Mouse (Mus musculus): ENCODE data around the gene Gm2163. TPM values are rescaled to one million over a fixed set of nuclear protein-coding genes. Genes with fewer than 3 reads are reported as not detected.
"Not testable (repeated sequence)": the region's sequence is repeated elsewhere in the genome, so short reads cannot be mapped to it uniquely, and the experiment has no call there.

Gene Gm2163
- 0.15 and 0.16 TPM in 2 replicates for polyA plus RNA-seq (2014; fragmentation: Nextera tagmentation; extraction: Ambion mirVana)

DNA sequence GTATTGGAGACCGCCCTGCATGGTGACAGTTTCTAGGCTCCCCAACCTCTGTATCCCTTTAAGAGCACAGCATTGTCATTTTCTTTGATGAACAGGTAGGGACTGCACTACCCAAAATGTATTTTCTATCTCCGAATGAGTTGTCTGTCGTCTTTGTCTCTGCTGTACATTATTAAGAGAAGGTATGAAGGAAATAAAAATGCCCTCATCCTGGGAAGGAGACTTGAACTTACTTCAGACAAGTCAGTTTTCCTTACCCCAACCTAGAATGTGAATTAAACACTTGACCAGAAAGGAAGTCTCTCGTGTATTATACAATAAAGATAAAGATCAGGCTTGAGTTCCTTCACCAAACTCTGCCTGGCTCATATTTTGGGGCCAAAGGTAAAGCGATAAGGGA is at the start of gene Gm2163:
Gene Gm2163, plus strand, starts transcription at position 301 of the 400 bp plus-strand sequence.
- not testable (repeated sequence) for H3K36me3 ChIP-seq (ENCODE audit: control insufficient read depth, insufficient read depth, low read length); H3K27ac ChIP-seq (ENCODE audit: low read depth); H3K4me1 ChIP-seq (replicated peaks; ENCODE audit: control insufficient read depth, insufficient read depth, low read length); ATAC-seq (replicated peaks; ENCODE audit: low FRiP score, low TSS enrichment, low read depth); H3K4me3 ChIP-seq (ENCODE audit: low read depth, low read length); DNase-seq (ENCODE audit: low spot score); H3K27me3 ChIP-seq (replicated peaks; ENCODE audit: control insufficient read depth, insufficient read depth, low read length); H3K9ac ChIP-seq (ENCODE audit: low read length); H3K9me3 ChIP-seq (ENCODE audit: control insufficient read depth, low read length); H3K4me2 ChIP-seq (ENCODE audit: low read length)
- WGBS: no CpG with 5 or more reads among the region's 5 CpGs

DNA sequence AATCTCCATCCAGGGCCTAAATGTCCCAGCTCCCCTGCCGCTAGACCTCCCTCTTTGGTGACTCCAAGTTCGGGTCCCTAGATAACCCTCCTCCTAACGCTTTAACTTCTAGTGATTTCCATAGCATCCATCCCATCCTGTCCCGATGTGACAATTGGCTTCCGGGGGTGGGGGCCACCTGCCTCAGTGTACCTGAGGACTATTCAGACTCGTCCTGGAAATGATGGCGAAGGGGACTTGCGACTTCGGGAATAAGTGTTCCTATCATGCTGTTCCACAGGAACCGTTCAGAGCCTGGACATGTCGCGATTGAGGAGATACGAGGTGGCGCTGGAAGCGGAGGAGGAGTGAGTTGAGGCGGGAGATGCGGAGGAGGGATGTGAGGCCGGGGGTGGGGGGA is 27.5 kb upstream of the Gm2163 start, which contains the start of gene Gm21586:
Gene Gm21586, plus strand, starts transcription at position 301 of the 400 bp plus-strand sequence.
- not testable (repeated sequence) for ATAC-seq (replicated peaks; ENCODE audit: low FRiP score, low TSS enrichment, low read depth); H3K9ac ChIP-seq (ENCODE audit: low read length); H3K9me3 ChIP-seq (ENCODE audit: control insufficient read depth, low read length); H3K4me3 ChIP-seq (ENCODE audit: low read depth, low read length); H3K4me1 ChIP-seq (replicated peaks; ENCODE audit: control insufficient read depth, insufficient read depth, low read length); H3K27ac ChIP-seq (ENCODE audit: low read depth); H3K36me3 ChIP-seq (ENCODE audit: control insufficient read depth, insufficient read depth, low read length); H3K27me3 ChIP-seq (replicated peaks; ENCODE audit: control insufficient read depth, insufficient read depth, low read length); DNase-seq (ENCODE audit: low spot score); H3K4me2 ChIP-seq (ENCODE audit: low read length)
- no CpG with 5 or more reads among the region's 18 CpGs for WGBS

DNA sequence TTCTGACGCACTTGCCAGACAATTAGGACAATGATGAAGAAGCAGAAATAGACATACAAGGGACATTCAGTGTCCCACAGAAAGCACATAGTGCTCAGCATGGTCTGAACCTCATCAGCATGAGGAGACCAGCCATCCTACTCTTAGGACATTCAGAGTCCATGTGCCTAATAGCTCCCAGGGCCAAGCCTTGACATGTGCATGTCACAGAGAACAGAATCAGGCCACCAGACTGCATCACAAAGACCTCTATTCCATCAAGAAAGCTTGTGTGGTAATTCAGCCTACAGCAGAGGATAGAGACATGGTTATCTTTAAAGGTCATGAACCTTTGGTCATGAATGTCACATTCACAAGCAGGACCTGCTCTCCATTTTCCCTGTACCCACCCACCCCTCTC is 61.5 kb downstream of the Gm2163 start, which contains the start of gene Fam205a2:
Gene Fam205a2, minus strand, starts transcription at position 101 of the 400 bp plus-strand sequence.
- H3K36me3 ChIP-seq (ENCODE audit: control insufficient read depth, insufficient read depth, low read length); H3K27ac ChIP-seq (ENCODE audit: low read depth); H3K9ac ChIP-seq (ENCODE audit: low read length); DNase-seq (ENCODE audit: low spot score); H3K4me1 ChIP-seq (replicated peaks; ENCODE audit: control insufficient read depth, insufficient read depth, low read length); H3K9me3 ChIP-seq (ENCODE audit: control insufficient read depth, low read length); ATAC-seq (replicated peaks; ENCODE audit: low FRiP score, low TSS enrichment, low read depth); H3K4me3 ChIP-seq (ENCODE audit: low read depth, low read length); H3K4me2 ChIP-seq (ENCODE audit: low read length); H3K27me3 ChIP-seq (replicated peaks; ENCODE audit: control insufficient read depth, insufficient read depth, low read length): not testable (repeated sequence)
- WGBS: no CpG with 5 or more reads among the region's 1 CpGs

DNA sequence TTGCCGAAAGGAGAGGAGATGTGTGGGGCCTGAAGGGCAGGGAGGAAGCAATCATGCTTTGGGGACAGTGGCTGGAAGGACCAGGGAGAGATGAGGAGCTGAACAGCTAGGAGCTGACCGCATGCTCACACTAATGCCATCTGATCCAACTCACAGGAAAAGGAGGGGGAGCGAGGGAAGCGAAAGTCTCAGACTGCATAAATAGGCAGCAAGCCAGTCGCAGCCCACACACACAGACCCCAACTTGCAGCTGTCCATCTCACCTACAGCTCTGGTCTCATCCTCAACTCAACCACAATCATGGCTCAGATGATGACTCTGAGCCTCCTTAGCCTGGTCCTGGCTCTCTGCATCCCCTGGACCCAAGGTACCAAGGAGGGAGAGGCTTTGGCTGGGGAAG is 145.3 kb downstream of the Gm2163 start, which contains the start of gene Gm10591:
Gene Gm10591, plus strand, starts transcription at position 301 of the 400 bp plus-strand sequence.
- ATAC-seq (replicated peaks; ENCODE audit: low FRiP score, low TSS enrichment, low read depth): not testable (repeated sequence)

DNA sequence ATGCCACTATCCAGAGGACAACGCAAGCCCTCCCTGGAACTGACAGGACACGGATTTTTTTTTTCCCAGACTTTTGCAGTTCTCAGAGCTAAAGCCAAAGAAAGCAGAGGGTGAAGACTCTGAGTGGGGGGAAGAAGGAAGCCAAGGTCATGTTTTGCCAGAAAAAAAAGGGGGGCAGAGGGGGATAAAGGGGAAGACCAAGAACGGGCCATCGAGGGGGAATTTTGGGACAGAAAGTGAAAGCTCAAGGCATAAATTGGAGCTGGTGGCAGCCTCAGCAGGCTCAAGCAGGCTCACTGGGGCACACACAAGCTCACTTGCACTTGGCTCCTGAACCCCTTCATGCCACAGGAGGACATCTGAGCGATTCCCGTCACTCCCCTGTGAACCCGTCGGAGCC is 162.9 kb downstream of the Gm2163 start, which contains the start of gene Gm2564:
Gene Gm2564, plus strand, starts transcription at position 301 of the 400 bp plus-strand sequence.
- no CpG with 5 or more reads among the region's 8 CpGs for WGBS
- not testable (repeated sequence) for H3K27ac ChIP-seq (ENCODE audit: low read depth); H3K27me3 ChIP-seq (replicated peaks; ENCODE audit: control insufficient read depth, insufficient read depth, low read length); H3K9ac ChIP-seq (ENCODE audit: low read length); DNase-seq (ENCODE audit: low spot score); H3K36me3 ChIP-seq (ENCODE audit: control insufficient read depth, insufficient read depth, low read length); H3K4me2 ChIP-seq (ENCODE audit: low read length); H3K4me3 ChIP-seq (ENCODE audit: low read depth, low read length); H3K4me1 ChIP-seq (replicated peaks; ENCODE audit: control insufficient read depth, insufficient read depth, low read length); H3K9me3 ChIP-seq (ENCODE audit: control insufficient read depth, low read length); ATAC-seq (replicated peaks; ENCODE audit: low FRiP score, low TSS enrichment, low read depth)

More for the DNA sequence above, 145.3 kb downstream of the Gm2163 start, which contains the start of gene Gm10591:
- H3K9me3 ChIP-seq (ENCODE audit: control insufficient read depth, low read length); H3K4me2 ChIP-seq (ENCODE audit: low read length); DNase-seq (ENCODE audit: low spot score); H3K9ac ChIP-seq (ENCODE audit: low read length); H3K4me1 ChIP-seq (replicated peaks; ENCODE audit: control insufficient read depth, insufficient read depth, low read length); H3K27ac ChIP-seq (ENCODE audit: low read depth); H3K4me3 ChIP-seq (ENCODE audit: low read depth, low read length); H3K27me3 ChIP-seq (replicated peaks; ENCODE audit: control insufficient read depth, insufficient read depth, low read length); H3K36me3 ChIP-seq (ENCODE audit: control insufficient read depth, insufficient read depth, low read length): not testable (repeated sequence)
- WGBS: no CpG with 5 or more reads among the region's 5 CpGs

Other genes starting within 250 kb of the Gm2163 start
- not detected in 2 replicates for gene Gm10600, start 226.1 kb upstream of the Gm2163 start, polyA plus RNA-seq (2014; fragmentation: Nextera tagmentation; extraction: Ambion mirVana)
- not detected in 2 replicates for gene Ccl21b, start 211.0 kb upstream of the Gm2163 start, polyA plus RNA-seq (2014; fragmentation: Nextera tagmentation; extraction: Ambion mirVana)
- gene Gm21953, start 172.5 kb upstream of the Gm2163 start, polyA plus RNA-seq (2014; fragmentation: Nextera tagmentation; extraction: Ambion mirVana): not detected in 2 replicates
- 0.05 TPM in 1 of 2 replicates, not detected in the other for gene Fam205a3, start 148.4 kb upstream of the Gm2163 start, polyA plus RNA-seq (2014; fragmentation: Nextera tagmentation; extraction: Ambion mirVana)
- gene Gm21586, start 27.4 kb upstream of the Gm2163 start, polyA plus RNA-seq (2014; fragmentation: Nextera tagmentation; extraction: Ambion mirVana): not detected in 2 replicates
- gene Fam205a2, start 61.4 kb downstream of the Gm2163 start, polyA plus RNA-seq (2014; fragmentation: Nextera tagmentation; extraction: Ambion mirVana): 0.05 TPM in 1 of 2 replicates, not detected in the other
- gene Gm10591, start 145.4 kb downstream of the Gm2163 start, polyA plus RNA-seq (2014; fragmentation: Nextera tagmentation; extraction: Ambion mirVana): not detected in 2 replicates
- 0.35 TPM in 1 of 2 replicates, not detected in the other for gene Gm2564, start 163.0 kb downstream of the Gm2163 start, polyA plus RNA-seq (2014; fragmentation: Nextera tagmentation; extraction: Ambion mirVana)
- gene Ccl27b, start 188.5 kb downstream of the Gm2163 start, polyA plus RNA-seq (2014; fragmentation: Nextera tagmentation; extraction: Ambion mirVana): not detected in 2 replicates
- gene Il11ra2, start 195.1 kb downstream of the Gm2163 start, polyA plus RNA-seq (2014; fragmentation: Nextera tagmentation; extraction: Ambion mirVana): not detected in 2 replicates